Mouse (Mus musculus) left cerebral cortex, adult 8-10 months (tissue): ENCODE measurements around the gene Slc46a1. TPM values are rescaled to one million over a fixed set of nuclear protein-coding genes. Genes with fewer than 3 reads are reported as not detected.

Experiments used
- DNase-seq, 2 experiments: peaks; one replicate each; pipeline ENCODE4 v3.0.0; 2022; ENCODE audit warnings: low spot score in 2 of 2
- total RNA-seq, 4 experiments: library from RNA; stranded (reverse); gene quantifications; 2 replicates each; pipeline ENCODE4 v1.2.4; 2022

Gene Slc46a1
- total RNA-seq, 4 experiments from 2014 or later: 8.2 to 15.4 (median 12.2) TPM

- DNase-seq: no peak
These were observed 10.2 kb upstream of the Slc46a1 start for GRCm38 (mm10) chr11:78455308-78455707.

GRCm38 (mm10) chr11:78458740-78459139 lies 6.8 kb upstream of the Slc46a1 start:
- no peak for DNase-seq

GRCm38 (mm10) chr11:78461894-78462293 lies 3.6 kb upstream of the Slc46a1 start:
- no peak for DNase-seq

- DNase-seq: no peak
These were observed 2.8 kb upstream of the Slc46a1 start for GRCm38 (mm10) chr11:78462669-78463068.

- no peak for DNase-seq
These were observed 2.0 kb upstream of the Slc46a1 start for GRCm38 (mm10) chr11:78463286-78464036.

- no peak for DNase-seq
These were observed 381 bp upstream of the Slc46a1 start for GRCm38 (mm10) chr11:78465116-78465515.

GRCm38 (mm10) chr11:78466242-78466912 lies 880 bp downstream of the Slc46a1 start:
- DNase-seq: no peak

GRCm38 (mm10) chr11:78467515-78467914 lies 2.0 kb downstream of the Slc46a1 start:
- no peak for DNase-seq

- no peak for DNase-seq
These were observed 2.4 kb downstream of the Slc46a1 start for GRCm38 (mm10) chr11:78467932-78468331.

- DNase-seq: no peak
These were observed 6.0 kb downstream of the Slc46a1 start for GRCm38 (mm10) chr11:78471326-78472103.

GRCm38 (mm10) chr11:78475289-78475688 lies 9.8 kb downstream of the Slc46a1 start:
- DNase-seq: no peak

- no peak for DNase-seq
These were observed 18.1 kb downstream of the Slc46a1 start for GRCm38 (mm10) chr11:78483639-78484038.

GRCm38 (mm10) chr11:78488168-78488567 lies 22.7 kb downstream of the Slc46a1 start:
- DNase-seq: peak in 1 of 2 experiments; percentile 68

- peak in 1 of 2 experiments; percentile 32 for DNase-seq
These were observed 25.3 kb downstream of the Slc46a1 start for GRCm38 (mm10) chr11:78490781-78491241.

- no peak for DNase-seq
These were observed 30.4 kb downstream of the Slc46a1 start for GRCm38 (mm10) chr11:78495904-78496303.

GRCm38 (mm10) chr11:78497071-78497541 lies 31.6 kb downstream of the Slc46a1 start:
- DNase-seq: peak in 1 of 2 experiments; percentile 42

GRCm38 (mm10) chr11:78497544-78498522 lies 32.3 kb downstream of the Slc46a1 start, which contains the start of gene Sarm1:
Sarm1 (minus strand) TSS chr11:78497754.
- peak; percentile 85 to 95 for DNase-seq

- no peak for DNase-seq
These were observed 33.5 kb downstream of the Slc46a1 start, which contains the start of gene Vtn for GRCm38 (mm10) chr11:78499004-78499403. Vtn (plus strand) TSS chr11:78499091.

GRCm38 (mm10) chr11:78499543-78499942 lies 34.0 kb downstream of the Slc46a1 start:
- DNase-seq: no peak

GRCm38 (mm10) chr11:78500623-78501202 lies 35.2 kb downstream of the Slc46a1 start:
- DNase-seq: no peak
